Mouse (Mus musculus) heart, embryonic 11.5 days (tissue): ENCODE results near the gene Slc9a2. TPM values are rescaled to one million over a fixed set of nuclear protein-coding genes. Genes with fewer than 3 reads are reported as not detected.

ENCODE experiments used
- ATAC-seq: fragments of 200-750 bp; cut with Nextera tagmentation; replicated peaks from 2 replicates; pipeline ENCODE4 v1.8.0; 2017; ENCODE audit warnings: moderate library complexity; ENCODE audit not compliant: insufficient number of reproducible peaks, low FRiP score, low TSS enrichment
- H3K27ac ChIP-seq: fragments of 300-500 bp; sonication (generic); 2 replicates; pipeline ENCODE4 v1.5.1; 2014; ENCODE audit warnings: mild to moderate bottlenecking, low read depth, low read length
- H3K27me3 ChIP-seq: fragments of 300-500 bp; sonication (generic); 2 replicates; pipeline ENCODE4 v1.6.1; 2014; ENCODE audit warnings: mild to moderate bottlenecking, low read length, mixed read lengths; ENCODE audit not compliant: control insufficient read depth, insufficient read depth
- H3K36me3 ChIP-seq: fragments of 300-500 bp; sonication (generic); 2 replicates; pipeline ENCODE4 v1.6.1; 2014; ENCODE audit warnings: mild to moderate bottlenecking, low read length, moderate library complexity, mixed read lengths; ENCODE audit not compliant: control insufficient read depth, insufficient read depth
- H3K4me1 ChIP-seq: fragments of 300-500 bp; sonication (generic); 2 replicates; pipeline ENCODE4 v1.6.1; 2014; ENCODE audit warnings: low read length; ENCODE audit not compliant: control insufficient read depth, insufficient read depth
- H3K4me2 ChIP-seq: fragments of 300-500 bp; sonication (generic); 2 replicates; pipeline ENCODE4 v1.6.1; 2014; ENCODE audit warnings: mild to moderate bottlenecking, moderate library complexity
- H3K4me3 ChIP-seq: fragments of 300-500 bp; sonication (generic); 2 replicates; pipeline ENCODE4 v1.5.1; 2014; ENCODE audit warnings: low read depth, low read length
- H3K9ac ChIP-seq: fragments of 300-500 bp; sonication (generic); 2 replicates; pipeline ENCODE4 v1.6.1; 2014; ENCODE audit warnings: mild to moderate bottlenecking, low read depth, low read length, moderate library complexity
- H3K9me3 ChIP-seq: fragments of 300-500 bp; sonication (generic); replicated peaks from 2 replicates; pipeline ENCODE4 v1.6.1; 2016; ENCODE audit warnings: low read length; ENCODE audit not compliant: control insufficient read depth
- WGBS: fragments of 180-500 bp; shearing (Covaris S2); extraction: QIAGEN DNeasy Blood & Tissue Kit; methylation state at CpG from one replicate; pipeline ENCODE4 v1.1.7; 2014; ENCODE audit not compliant: insufficient replicate concordance; 5-methylcytosine and 5-hydroxymethylcytosine counted together
- polyA plus RNA-seq: library from polyadenylated mRNA; unstranded; fragments of >200 nt; fragmentation: Nextera tagmentation; extraction: Ambion mirVana; gene quantifications from 2 replicates; pipeline ENCODE4 v1.2.1, GENCODE M21; 2014

Slc9a2 gene
- not detected in 2 replicates for polyA plus RNA-seq

- ATAC-seq = no peak
- Histone ChIP-seq H3K4me1 (peaks cover 3% of the 10 kb centered on the region; the same call in 1 of the 2 replicates), H3K9me3 (no peaks in the 10 kb centered on the region), H3K9ac (peak within 1 kb of the TSS; percentile 46), H3K27me3 (peaks cover 66% of the 10 kb centered on the region), H3K4me3 (peak within 1 kb of the TSS; percentile 65), H3K36me3 (no peaks in the 10 kb centered on the region), H3K4me2 (peak within 1 kb of the TSS; percentile 99), H3K27ac (no peak within 1 kb of the TSS)
- 2% methylated on average over 25 of the region's 25 CpGs for WGBS
These were observed at the start of gene Slc9a2 for GRCm38 (mm10) chr1:40680067-40680867. Slc9a2 (plus strand) TSS chr1:40680574.

- Histone ChIP-seq H3K9ac (no peak overlapping the region), H3K9me3 (no peaks in the 10 kb centered on the region), H3K4me3 (no peak overlapping the region), H3K27ac (no peak overlapping the region), H3K4me2 (no peak overlapping the region), H3K27me3 (no peaks in the 10 kb centered on the region), H3K4me1 (no peaks in the 10 kb centered on the region), H3K36me3 (no peaks in the 10 kb centered on the region)
- WGBS = 64% methylated on average over 2 of the region's 2 CpGs
- ATAC-seq = no peak
These were observed 47.8 kb upstream of the Slc9a2 start for GRCm38 (mm10) chr1:40632407-40633062.

- Histone ChIP-seq H3K4me2 (no peak overlapping the region), H3K27ac (no peak overlapping the region), H3K27me3 (no peaks in the 10 kb centered on the region), H3K36me3 (no peaks in the 10 kb centered on the region), H3K9ac (no peak overlapping the region), H3K4me1 (no peaks in the 10 kb centered on the region), H3K9me3 (no peaks in the 10 kb centered on the region), H3K4me3 (no peak overlapping the region)
- no peak for ATAC-seq
- WGBS = 64% methylated on average over 4 of the region's 4 CpGs
These were observed 45.8 kb upstream of the Slc9a2 start for GRCm38 (mm10) chr1:40634608-40635007.

GRCm38 (mm10) chr1:40648234-40648633, 32.1 kb upstream of the Slc9a2 start:
- Histone ChIP-seq H3K4me3 (no peak overlapping the region), H3K9ac (no peak overlapping the region), H3K36me3 (no peaks in the 10 kb centered on the region), H3K27ac (no peak overlapping the region), H3K4me1 (no peaks in the 10 kb centered on the region), H3K4me2 (no peak overlapping the region), H3K27me3 (no peaks in the 10 kb centered on the region), H3K9me3 (no peaks in the 10 kb centered on the region)
- ATAC-seq = no peak
- WGBS = 52% methylated on average over 2 of the region's 2 CpGs

- Histone ChIP-seq H3K4me1 (no peaks in the 10 kb centered on the region), H3K9me3 (no peaks in the 10 kb centered on the region), H3K27ac (no peak overlapping the region), H3K36me3 (no peaks in the 10 kb centered on the region), H3K9ac (no peak overlapping the region), H3K4me3 (no peak overlapping the region), H3K27me3 (no peaks in the 10 kb centered on the region), H3K4me2 (no peak overlapping the region)
- ATAC-seq = no peak
- WGBS = 53% methylated on average over 6 of the region's 6 CpGs
These were observed 29.4 kb upstream of the Slc9a2 start for GRCm38 (mm10) chr1:40650803-40651497.

- Histone ChIP-seq H3K36me3 (no peaks in the 10 kb centered on the region), H3K4me1 (no peaks in the 10 kb centered on the region), H3K27me3 (no peaks in the 10 kb centered on the region), H3K4me3 (no peak overlapping the region), H3K4me2 (no peak overlapping the region), H3K9ac (no peak overlapping the region), H3K9me3 (no peaks in the 10 kb centered on the region), H3K27ac (no peak overlapping the region)
- no peak for ATAC-seq
- 52% methylated on average over 4 of the region's 4 CpGs for WGBS
These were observed 23.3 kb upstream of the Slc9a2 start for GRCm38 (mm10) chr1:40657035-40657434.

- Histone ChIP-seq H3K4me2 (no peak overlapping the region), H3K4me3 (no peak overlapping the region), H3K9ac (no peak overlapping the region), H3K4me1 (no peaks in the 10 kb centered on the region), H3K36me3 (no peaks in the 10 kb centered on the region), H3K27me3 (no peaks in the 10 kb centered on the region), H3K9me3 (no peaks in the 10 kb centered on the region), H3K27ac (no peak overlapping the region)
- no peak for ATAC-seq
- 45% methylated on average over 8 of the region's 8 CpGs for WGBS
These were observed 22.3 kb upstream of the Slc9a2 start for GRCm38 (mm10) chr1:40657978-40658496.

- Histone ChIP-seq H3K27ac (no peak overlapping the region), H3K4me1 (no peaks in the 10 kb centered on the region), H3K4me3 (no peak overlapping the region), H3K27me3 (no peaks in the 10 kb centered on the region), H3K9me3 (no peaks in the 10 kb centered on the region), H3K9ac (no peak overlapping the region), H3K4me2 (no peak overlapping the region), H3K36me3 (no peaks in the 10 kb centered on the region)
- 59% methylated on average over 12 of the region's 12 CpGs for WGBS
- ATAC-seq = no peak
These were observed 21.4 kb upstream of the Slc9a2 start for GRCm38 (mm10) chr1:40659017-40659416.
